Mouse (Mus musculus) ES-E14 (cell line): Measurements from ENCODE around the gene Ehf.

Source experiments
- HCFC1 ChIP-seq: IDR thresholded peaks from 2 replicates; pipeline ENCODE4 v1.6.1; 2012; ENCODE audit warnings: low read length, inconsistent platforms, borderline replicate concordance; ENCODE audit not compliant: insufficient read depth
- MAFK ChIP-seq: IDR thresholded peaks from 2 replicates; pipeline ENCODE4 v1.6.1; 2014; ENCODE audit warnings: mild to moderate bottlenecking, low read depth, low read length, inconsistent platforms; ENCODE audit not compliant: insufficient read depth
- ZC3H11A ChIP-seq: IDR thresholded peaks from 2 replicates; pipeline ENCODE4 v1.6.1; 2012; ENCODE audit warnings: low read depth, mild to moderate bottlenecking, inconsistent platforms, low read length, borderline replicate concordance

DNA sequence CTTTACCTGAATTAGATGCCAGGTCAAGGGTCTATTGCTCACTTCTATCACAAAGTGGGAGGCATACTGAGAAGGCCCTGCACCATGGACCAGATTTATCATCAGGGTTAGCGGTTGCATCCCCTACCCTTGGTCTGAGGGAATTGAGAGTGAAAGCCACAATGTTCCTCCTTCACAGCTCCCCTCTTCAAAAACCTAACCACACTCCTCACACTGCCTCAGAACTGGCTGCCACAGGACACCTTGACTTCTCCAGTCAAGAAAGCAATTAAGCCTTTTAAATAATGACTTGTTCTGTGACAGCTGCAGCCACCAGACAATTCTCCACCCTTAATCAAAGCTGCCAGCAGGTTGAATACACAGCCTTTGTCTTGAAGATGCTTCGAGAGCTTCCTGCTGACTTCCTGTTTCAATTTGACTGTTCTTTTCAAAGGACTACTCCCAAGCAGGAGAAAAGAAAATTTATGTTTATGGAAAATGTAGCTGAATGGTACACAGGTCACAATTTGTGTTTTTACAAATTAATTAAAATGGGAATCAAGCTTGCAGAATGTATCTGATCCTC lies 12.3 kb downstream of the Ehf start:
- TF ChIP-seq MAFK (no peak), ZC3H11A (no peak), HCFC1 (no peak)
